Mouse (Mus musculus) liver, adult 2 months (tissue): ENCODE data around the gene Zfr2.

ENCODE experiments used
- CTCF ChIP-seq: fragments of 200-500 bp; IDR thresholded peaks from 2 replicates; pipeline ENCODE4 v1.5.1; 2011; ENCODE audit warnings: low read depth, low read length, control low read depth
- POLR2A ChIP-seq: fragments of 200-500 bp; IDR thresholded peaks from 2 replicates; pipeline ENCODE4 v1.6.1; 2011; ENCODE audit warnings: low read length, control low read depth; ENCODE audit not compliant: insufficient read depth; ENCODE audit errors: extremely low read depth

GRCm38 (mm10) chr10:81247804-81248203 lies 14.8 kb downstream of the Zfr2 start:
- TF ChIP-seq CTCF (no peak), POLR2A (no peak)
